Mouse (Mus musculus): ENCODE measurements around the gene Mill2.

The Mill2 gene

GRCm38 (mm10) chr7:18875372-18875771 is 35.6 kb downstream of the Mill2 start:
- no peak for DNase-seq (ENCODE audit: low spot score in 2 of 2)

DNA sequence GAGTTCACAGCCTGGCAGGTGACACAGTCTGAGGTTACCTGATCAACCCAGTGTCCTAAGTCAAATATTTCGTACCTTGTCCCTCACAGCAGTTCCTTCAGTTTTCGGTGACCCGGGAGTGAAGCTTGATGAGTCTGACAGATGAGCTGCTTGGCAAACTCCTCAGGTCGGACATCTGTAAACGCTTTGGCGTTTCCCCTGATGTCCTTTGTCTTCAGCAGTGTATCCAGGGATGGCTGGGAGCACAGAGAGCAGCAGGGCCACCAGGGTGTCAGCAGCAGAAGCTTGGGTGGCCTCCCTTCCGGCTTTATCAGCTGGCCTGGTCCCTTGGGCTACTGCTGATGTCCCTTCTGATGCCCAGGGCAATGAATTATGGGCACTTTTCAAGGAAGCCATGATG is 38.9 kb downstream of the Mill2 start:
- DNase-seq (ENCODE audit: low spot score in 2 of 2): no peak

GRCm38 (mm10) chr7:18883991-18884744 is 44.4 kb downstream of the Mill2 start:
- no peak for DNase-seq (ENCODE audit: low spot score in 2 of 2)

GRCm38 (mm10) chr7:18884745-18885422 is 45.1 kb downstream of the Mill2 start:
- DNase-seq (ENCODE audit: low spot score in 2 of 2): no peak

DNA sequence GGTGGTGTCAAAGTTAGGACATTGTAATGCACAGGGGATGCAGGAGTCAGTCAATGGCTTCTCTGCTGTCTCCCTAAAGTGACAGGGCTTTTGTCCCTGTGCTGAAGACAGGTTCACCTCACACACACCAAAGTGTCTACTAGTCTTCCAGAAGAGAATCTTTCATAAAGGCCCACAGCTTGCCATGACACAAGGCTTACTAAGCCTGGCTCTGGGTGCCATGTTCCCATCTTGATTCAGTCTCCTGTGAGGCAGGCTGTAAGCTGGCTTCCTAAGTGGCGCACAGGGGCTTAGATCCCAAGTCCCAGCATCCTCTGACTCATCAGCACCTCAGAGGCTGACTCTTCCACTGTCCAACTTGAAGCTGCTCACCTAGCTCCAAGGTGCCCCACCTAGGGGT is 47.2 kb downstream of the Mill2 start:
- no peak for DNase-seq (ENCODE audit: low spot score in 2 of 2)

DNA sequence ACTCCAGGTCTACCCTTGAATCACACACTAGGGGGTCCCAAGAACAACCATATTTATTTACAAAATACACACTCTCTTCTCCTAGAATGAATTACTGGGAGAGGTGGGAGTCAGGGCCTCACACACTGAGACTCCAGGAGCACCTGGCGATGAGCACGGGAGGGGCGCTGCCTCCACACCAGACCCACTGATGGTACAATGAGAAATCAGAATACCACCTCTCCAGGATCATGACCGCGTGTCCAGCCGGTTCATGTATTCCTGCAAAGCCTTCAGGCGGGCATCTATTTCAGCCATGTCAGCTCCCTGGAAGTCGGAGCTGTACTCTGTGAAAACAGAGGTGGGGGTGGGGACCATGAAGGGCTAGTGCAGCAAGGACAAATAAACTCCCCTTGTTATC is 51.1 kb downstream of the Mill2 start:
- no peak for DNase-seq (ENCODE audit: low spot score in 2 of 2)

- peak; percentile 75 to 85 for DNase-seq (ENCODE audit: low spot score in 2 of 2)
Observed at GRCm38 (mm10) chr7:18891872-18892599, 52.3 kb downstream of the Mill2 start.

- DNase-seq (ENCODE audit: low spot score in 2 of 2): no peak
Observed at GRCm38 (mm10) chr7:18893009-18893408, 53.2 kb downstream of the Mill2 start.

- DNase-seq (ENCODE audit: low spot score in 2 of 2): peak in 1 of 2 experiments; percentile 50
Observed at GRCm38 (mm10) chr7:18893651-18894430, 54.1 kb downstream of the Mill2 start.

GRCm38 (mm10) chr7:18896536-18896935 is 56.8 kb downstream of the Mill2 start:
- peak in 1 of 2 experiments; percentile 44 for DNase-seq (ENCODE audit: low spot score in 2 of 2)

GRCm38 (mm10) chr7:18900513-18900912 is 60.7 kb downstream of the Mill2 start:
- DNase-seq (ENCODE audit: low spot score in 2 of 2): no peak

DNA sequence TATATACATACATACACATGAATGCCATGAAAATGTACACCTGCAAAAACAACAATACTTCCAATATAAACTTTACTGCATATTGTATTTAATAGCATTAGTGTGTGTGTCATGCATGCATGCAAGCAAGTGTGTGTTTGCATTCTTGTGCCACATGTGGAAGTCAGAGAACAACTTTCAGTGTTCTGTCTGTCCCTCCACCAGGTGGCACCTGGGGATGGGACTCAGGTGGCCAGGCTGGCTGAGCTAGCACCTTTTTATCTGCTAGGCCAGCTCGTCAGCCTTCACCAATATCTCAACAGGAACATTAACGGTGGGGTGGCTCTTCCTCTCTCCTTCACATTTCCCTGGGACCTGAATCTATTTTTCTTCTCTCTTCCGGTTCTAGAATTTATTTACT is 62.7 kb downstream of the Mill2 start:
- DNase-seq (ENCODE audit: low spot score in 2 of 2): no peak

- no peak for DNase-seq (ENCODE audit: low spot score in 2 of 2)
Observed at GRCm38 (mm10) chr7:18904971-18905370, 65.2 kb downstream of the Mill2 start.

GRCm38 (mm10) chr7:18909797-18910196 is 70.0 kb downstream of the Mill2 start:
- no peak for DNase-seq (ENCODE audit: low spot score in 2 of 2)

DNA sequence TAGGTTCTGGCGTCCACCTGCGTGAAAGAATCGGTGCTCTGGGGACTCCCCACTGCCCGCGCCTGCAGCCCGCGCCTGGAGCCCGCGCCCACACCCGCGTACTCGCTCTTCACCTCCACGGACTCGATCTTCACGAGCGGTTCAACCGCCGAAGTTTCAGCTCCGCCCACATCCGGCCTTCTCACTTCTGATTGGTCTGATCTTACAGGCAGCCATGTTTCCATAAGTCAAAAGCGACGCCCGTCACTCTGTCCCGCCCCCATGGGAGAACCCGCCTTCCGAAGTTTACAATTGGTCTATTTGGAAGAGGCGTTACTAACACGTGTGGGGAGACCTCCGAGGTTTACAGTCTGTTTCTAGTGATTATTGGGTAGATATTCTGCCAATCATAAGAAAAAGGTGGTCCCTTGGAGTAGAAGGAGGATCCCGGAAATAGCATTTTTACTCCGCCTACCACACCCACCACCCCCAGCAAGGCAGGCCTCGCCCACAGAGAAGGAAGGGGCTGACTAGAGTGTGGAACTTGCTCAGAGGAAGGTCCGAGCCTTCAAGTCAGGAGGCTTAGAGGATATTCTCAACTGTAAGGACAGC is 70.6 kb downstream of the Mill2 start, which contains the start of gene Ccdc61:
Ccdc61 (minus strand) TSS at position 175 of the 591 bp plus-strand sequence.
- peak; percentile 97 to 98 for DNase-seq (ENCODE audit: low spot score in 2 of 2)
